Mouse (Mus musculus) bone marrow macrophage, adult 2 months (primary cell): Measurements from ENCODE around the gene Mus81.

Source experiments
- CTCF ChIP-seq: IDR thresholded peaks from 2 replicates; pipeline ENCODE4 v1.5.1; 2012; ENCODE audit warnings: low read depth, mild to moderate bottlenecking, low read length, moderate library complexity
- POLR2A ChIP-seq: IDR thresholded peaks from 2 replicates; pipeline ENCODE4 v1.6.1; 2012; ENCODE audit warnings: mild to moderate bottlenecking, low read depth, low read length, borderline replicate concordance

DNA sequence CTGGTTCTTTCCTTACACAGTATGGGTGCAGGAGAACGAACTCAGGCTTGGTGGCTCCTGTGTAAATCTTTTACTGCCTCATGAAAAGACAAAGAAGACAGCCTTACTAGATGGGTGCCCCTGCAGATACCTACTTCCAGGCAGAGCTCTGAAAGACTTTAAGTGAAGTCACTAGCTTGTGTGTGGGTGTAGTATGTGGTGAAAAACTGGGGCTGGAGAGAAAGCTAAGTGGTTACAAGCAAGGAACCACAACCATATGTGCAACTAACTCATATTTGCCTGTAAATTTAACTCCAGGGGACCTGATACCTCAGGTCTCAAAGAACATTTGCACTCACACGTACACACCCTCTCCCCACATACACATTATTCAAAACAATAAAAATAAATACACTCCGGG, 28.3 kb downstream of the Mus81 start:
- TF ChIP-seq CTCF (no peak), POLR2A (no peak)
